Mouse (Mus musculus) liver, adult 2 months (tissue): ENCODE results near the gene Anapc7. TPM values are rescaled to one million over a fixed set of nuclear protein-coding genes. Genes with fewer than 3 reads are reported as not detected.

ENCODE experiments used
- DNase-seq: peaks from one replicate; pipeline ENCODE4 v3.0.0-alpha.2; 2011; ENCODE audit warnings: low read depth, low spot score; ENCODE audit errors: extremely low read depth
- H3K27ac ChIP-seq: fragments of 200-500 bp; replicated peaks from 2 replicates; pipeline ENCODE4 v1.5.1; 2012; ENCODE audit warnings: low read depth, mild to moderate bottlenecking, control low read depth, inconsistent platforms, low read length; ENCODE audit not compliant: insufficient read depth
- H3K27me3 ChIP-seq: fragments of 200-500 bp; 2 replicates; pipeline ENCODE4 v1.6.1; 2012; ENCODE audit warnings: mild to moderate bottlenecking, moderate library complexity, low read length, inconsistent platforms; ENCODE audit not compliant: control insufficient read depth, insufficient read depth
- H3K36me3 ChIP-seq: fragments of 200-500 bp; 2 replicates; pipeline ENCODE4 v1.6.1; 2012; ENCODE audit warnings: low read length, inconsistent platforms; ENCODE audit not compliant: control insufficient read depth, insufficient read depth
- H3K4me1 ChIP-seq: fragments of 200-500 bp; 2 replicates; pipeline ENCODE4 v1.6.1; 2011; ENCODE audit warnings: low read length; ENCODE audit not compliant: control insufficient read depth, insufficient read depth
- H3K4me3 ChIP-seq: fragments of 200-500 bp; 2 replicates; pipeline ENCODE4 v1.5.1; 2011; ENCODE audit warnings: low read depth, mild to moderate bottlenecking, control low read depth, low read length, moderate library complexity; ENCODE audit not compliant: insufficient read depth
- H3K79me2 ChIP-seq: fragments of 200-500 bp; 2 replicates; pipeline ENCODE4 v1.6.1; 2012; ENCODE audit warnings: inconsistent platforms, mild to moderate bottlenecking, low read length, moderate library complexity; ENCODE audit not compliant: control insufficient read depth, insufficient read depth
- H3K9ac ChIP-seq: fragments of 200-500 bp; 2 replicates; pipeline ENCODE4 v1.6.1; 2012; ENCODE audit warnings: low read depth, mild to moderate bottlenecking, control low read depth, inconsistent platforms, low read length
- CTCF ChIP-seq: fragments of 200-500 bp; IDR thresholded peaks from 2 replicates; pipeline ENCODE4 v1.5.1; 2011; ENCODE audit warnings: low read depth, low read length, control low read depth
- POLR2A ChIP-seq: fragments of 200-500 bp; IDR thresholded peaks from 2 replicates; pipeline ENCODE4 v1.6.1; 2011; ENCODE audit warnings: low read length, control low read depth; ENCODE audit not compliant: insufficient read depth; ENCODE audit errors: extremely low read depth
- WGBS: fragments of 180-500 bp; shearing (Covaris S2); methylation state at CpG from one replicate; pipeline ENCODE4 v1.1.7; 2018; 5-methylcytosine and 5-hydroxymethylcytosine counted together
- polyA plus RNA-seq: library from polyadenylated mRNA; depleted of rRNA; stranded (reverse); fragments of >200 nt; gene quantifications from 2 replicates; pipeline ENCODE4 v1.2.3, GENCODE M21; 2012
- total RNA-seq: library from RNA; depleted of rRNA; stranded (reverse); fragments of >200 nt; gene quantifications from 2 replicates; pipeline ENCODE4 v1.2.3, GENCODE M21; 2014

The Anapc7 gene
- total and polyA plus RNA-seq, 2 experiments: 12.1 to 14.4 TPM

DNA sequence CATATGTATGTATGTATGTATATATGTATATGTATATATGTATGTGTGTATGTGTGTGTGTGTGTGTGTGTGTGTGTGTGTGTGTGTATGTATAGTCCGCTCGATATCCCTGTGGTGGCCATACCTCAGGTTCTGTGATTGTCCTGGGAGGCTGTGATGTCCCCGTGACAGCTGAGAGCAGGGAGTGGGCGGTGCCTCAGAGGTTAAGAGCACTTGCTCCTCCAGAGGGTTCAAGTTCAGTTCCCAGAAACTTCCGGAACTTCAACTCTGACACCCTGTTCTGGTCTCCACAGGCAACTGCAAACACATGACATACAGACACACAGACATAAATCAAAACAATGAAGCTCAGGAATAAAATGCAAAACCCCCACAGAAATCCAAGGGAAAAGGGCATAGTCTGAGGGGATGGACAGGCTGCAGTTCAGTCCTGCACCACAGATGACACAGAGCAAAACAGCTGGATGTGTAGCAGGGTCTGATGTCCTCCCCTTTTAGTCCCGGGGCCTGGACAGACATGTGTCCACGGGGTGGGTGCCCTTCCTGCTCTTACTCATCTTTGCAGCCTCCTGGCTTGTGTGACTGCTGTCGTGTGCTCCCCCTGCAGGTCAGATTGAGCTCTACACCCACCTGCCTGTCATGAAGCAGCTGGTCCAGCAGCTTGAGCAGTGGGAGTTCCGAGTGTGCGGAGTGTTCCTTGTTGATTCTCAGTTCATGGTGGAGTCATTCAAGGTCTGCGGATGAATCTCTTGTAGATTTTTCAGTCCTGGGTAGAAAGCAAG lies 41.9 kb upstream of the Anapc7 start:
- Histone ChIP-seq H3K9ac (no peak overlapping the region), H3K4me3 (no peak overlapping the region), H3K79me2 (no peaks in the 10 kb centered on the region), H3K4me1 (no peaks in the 10 kb centered on the region), H3K27ac (no peak overlapping the region), H3K27me3 (no peaks in the 10 kb centered on the region), H3K36me3 (peaks cover 16% of the 10 kb centered on the region; the same call in 1 of the 2 replicates)
- WGBS: 54% methylated on average over 11 of the region's 11 CpGs
- peak; percentile 42 for DNase-seq
- TF ChIP-seq CTCF (peak; percentile 96), POLR2A (no peak)

- no peak overlapping the region for H3K27ac ChIP-seq
- H3K79me2 ChIP-seq: peaks cover 11% of the 10 kb centered on the region; the same call in 1 of the 2 replicates
- no peak overlapping the region for H3K4me3 ChIP-seq
- H3K9ac ChIP-seq: no peak overlapping the region
- H3K4me1 ChIP-seq: peaks cover 5% of the 10 kb centered on the region; the same call in 1 of the 2 replicates
- TF ChIP-seq POLR2A (no peak), CTCF (no peak)
- WGBS: 91% methylated on average over 5 of the region's 5 CpGs
- H3K36me3 ChIP-seq: no peaks in the 10 kb centered on the region
- H3K27me3 ChIP-seq: no peaks in the 10 kb centered on the region
- DNase-seq: no peak
Observed at GRCm38 (mm10) chr5:122390006-122390405, 31.5 kb upstream of the Anapc7 start.

- Histone ChIP-seq H3K36me3 (no peaks in the 10 kb centered on the region), H3K79me2 (peaks cover 11% of the 10 kb centered on the region; the same call in 1 of the 2 replicates), H3K27me3 (no peaks in the 10 kb centered on the region), H3K27ac (no peak overlapping the region), H3K4me3 (no peak overlapping the region), H3K4me1 (peaks cover 5% of the 10 kb centered on the region; the same call in 1 of the 2 replicates), H3K9ac (no peak overlapping the region)
- no peak for DNase-seq
- TF ChIP-seq CTCF: no peak
- no peak for TF ChIP-seq POLR2A
Observed at GRCm38 (mm10) chr5:122390671-122391070, 30.8 kb upstream of the Anapc7 start.

GRCm38 (mm10) chr5:122391178-122391785 lies 30.2 kb upstream of the Anapc7 start:
- DNase-seq: no peak
- Histone ChIP-seq H3K4me3 (peak overlapping the region; percentile 89), H3K27ac (no peak overlapping the region), H3K9ac (no peak overlapping the region), H3K36me3 (no peaks in the 10 kb centered on the region), H3K79me2 (peaks cover 11% of the 10 kb centered on the region; the same call in 1 of the 2 replicates), H3K27me3 (no peaks in the 10 kb centered on the region), H3K4me1 (peaks cover 5% of the 10 kb centered on the region; the same call in 1 of the 2 replicates)
- 49% methylated on average over 16 of the region's 16 CpGs for WGBS
- TF ChIP-seq CTCF (no peak), POLR2A (no peak)

DNA sequence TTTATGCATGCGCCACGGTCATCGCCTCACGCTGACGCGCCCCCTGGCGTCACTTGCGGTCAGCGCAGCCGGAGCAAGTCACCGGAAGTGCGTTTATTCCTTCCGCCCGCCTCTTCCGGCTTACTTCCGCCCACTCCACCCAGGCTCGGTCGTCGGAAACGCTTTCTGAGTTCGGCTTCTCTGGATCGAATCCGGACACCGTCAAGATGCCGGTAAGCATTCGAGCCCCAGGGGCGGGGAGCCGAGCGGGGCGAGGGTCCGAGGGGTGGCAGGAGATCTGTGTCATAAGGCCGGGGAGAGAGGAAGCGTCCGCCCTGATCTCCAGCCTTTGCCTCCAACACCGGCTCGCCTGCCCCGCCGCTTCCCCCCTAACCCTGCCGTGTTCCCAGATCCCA lies 29.7 kb upstream of the Anapc7 start, which contains the start of gene Arpc3:
Gene Arpc3 (plus strand): TSS at position 93 of the 395 bp plus-strand sequence.
- peak; percentile 63 for TF ChIP-seq POLR2A
- TF ChIP-seq CTCF: peak; percentile 95
- H3K79me2 ChIP-seq: peaks cover 11% of the 10 kb centered on the region; the same call in 1 of the 2 replicates
- H3K27me3 ChIP-seq: no peaks in the 10 kb centered on the region
- WGBS: under 1% methylated on average over 39 of the region's 39 CpGs
- peak within 1 kb of the TSS; percentile 87 for H3K9ac ChIP-seq
- peak within 1 kb of the TSS; percentile 89 for H3K4me3 ChIP-seq
- peak; percentile 75 for DNase-seq
- no peaks in the 10 kb centered on the region for H3K36me3 ChIP-seq
- H3K4me1 ChIP-seq: peaks cover 5% of the 10 kb centered on the region; the same call in 1 of the 2 replicates
- peak within 1 kb of the TSS; percentile 66 for H3K27ac ChIP-seq
